Mouse (Mus musculus) neural tube, postnatal 0 days (tissue): Measurements from ENCODE around the gene Lhx3. TPM values are rescaled to one million over a fixed set of nuclear protein-coding genes. Genes with fewer than 3 reads are reported as not detected.

Experiments used
- polyA plus RNA-seq: library from polyadenylated mRNA; unstranded; fragments of >200 nt; fragmentation: Nextera tagmentation; extraction: Ambion mirVana; gene quantifications from 2 replicates; pipeline ENCODE4 v1.2.1, GENCODE M21; 2015

Lhx3 gene
- 3.8 and 5.2 TPM in 2 replicates for polyA plus RNA-seq

DNA sequence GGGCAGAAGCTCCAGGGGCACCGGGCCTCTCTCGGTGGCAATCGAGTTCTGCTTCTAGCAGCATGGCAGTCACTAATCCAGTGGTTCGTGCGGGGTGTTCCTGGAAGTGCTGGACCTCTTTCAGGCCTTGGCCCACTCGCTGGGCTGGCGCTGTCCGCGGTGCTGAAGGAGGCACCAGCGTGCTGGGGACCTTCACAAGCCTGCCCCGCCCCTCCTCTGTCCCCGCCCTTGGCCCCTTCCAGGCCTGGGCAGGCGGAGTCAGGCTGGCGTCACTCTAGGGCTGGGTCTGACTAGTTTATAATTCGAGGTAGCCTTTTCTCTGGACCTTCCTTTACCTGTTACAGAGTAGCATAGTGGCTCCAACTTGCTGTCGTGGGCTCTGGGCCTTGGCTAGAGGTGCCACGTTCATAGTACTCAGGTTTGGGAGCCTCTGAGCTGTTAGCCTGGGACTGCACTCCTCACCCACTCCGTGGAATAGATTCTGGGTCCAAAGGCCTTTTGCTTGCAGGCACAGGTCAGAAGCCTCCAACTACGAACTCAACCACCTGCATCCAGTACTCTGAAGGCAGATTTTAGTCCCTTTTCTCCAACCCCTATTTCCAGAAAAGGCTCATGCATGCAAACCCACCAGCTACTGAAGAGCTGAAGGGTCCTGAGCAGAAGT lies at the start of gene Lhx3:
Gene Lhx3 (minus strand): TSS at position 164 of the 664 bp plus-strand sequence.

DNA sequence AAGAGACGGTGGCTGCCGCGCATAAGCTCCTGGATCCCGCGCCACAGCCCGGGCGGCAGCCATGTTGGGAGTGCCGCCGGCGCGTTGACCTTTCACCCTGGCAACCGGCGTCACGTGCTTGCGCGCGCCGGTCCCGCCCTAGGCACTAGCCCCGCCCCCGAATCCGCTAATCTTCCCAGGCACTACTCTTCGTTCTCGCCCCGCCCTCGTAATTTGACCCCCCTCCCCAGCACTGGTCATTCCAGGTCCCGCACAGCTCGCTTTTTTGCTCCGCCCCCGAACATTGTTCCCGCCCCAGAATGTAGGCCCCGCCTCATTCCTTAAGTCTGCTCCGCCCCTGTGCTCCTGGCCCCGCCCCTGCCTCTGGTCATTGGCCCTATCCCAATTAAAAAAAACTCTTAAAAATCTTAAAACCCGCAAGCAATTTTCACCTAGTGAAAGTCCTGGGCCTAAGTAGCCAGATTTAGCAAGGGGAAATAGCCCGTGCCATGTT lies 29.2 kb upstream of the Lhx3 start, which contains the start of gene Qsox2:
Gene Qsox2 (minus strand): TSS at position 236 of the 493 bp plus-strand sequence.

Other genes starting within 250 kb of the Lhx3 start
- 43.7 and 44.5 TPM in 2 replicates for gene Camsap1, start 225.0 kb downstream of the Lhx3 start, polyA plus RNA-seq
- gene Ubac1, start 186.5 kb downstream of the Lhx3 start, polyA plus RNA-seq = 156 and 162 TPM in 2 replicates
- 36.0 and 38.7 TPM in 2 replicates for gene Nacc2, start 85.1 kb downstream of the Lhx3 start, polyA plus RNA-seq
- 12.2 and 13.2 TPM in 2 replicates for gene Qsox2, start 29.2 kb upstream of the Lhx3 start, polyA plus RNA-seq
- gene Ccdc187, start 86.3 kb upstream of the Lhx3 start, polyA plus RNA-seq = 0.10 and 0.18 TPM in 2 replicates
- gene Gpsm1, start 107.2 kb upstream of the Lhx3 start, polyA plus RNA-seq = 114 and 134 TPM in 2 replicates
- gene Dnlz, start 143.8 kb upstream of the Lhx3 start, polyA plus RNA-seq = 28.5 and 29.0 TPM in 2 replicates
- 1.5 and 2.4 TPM in 2 replicates for gene Card9, start 152.6 kb upstream of the Lhx3 start, polyA plus RNA-seq
- 22.5 and 33.1 TPM in 2 replicates for gene Snapc4, start 172.4 kb upstream of the Lhx3 start, polyA plus RNA-seq
- 131 and 145 TPM in 2 replicates for gene Entr1, start 181.0 kb upstream of the Lhx3 start, polyA plus RNA-seq
- gene Pmpca, start 181.1 kb upstream of the Lhx3 start, polyA plus RNA-seq = 82.0 and 91.0 TPM in 2 replicates
- 16.3 and 18.7 TPM in 2 replicates for gene Inpp5e, start 200.9 kb upstream of the Lhx3 start, polyA plus RNA-seq
- gene Sec16a, start 236.9 kb upstream of the Lhx3 start, polyA plus RNA-seq = 11.5 and 12.7 TPM in 2 replicates